Mouse (Mus musculus) hindbrain, embryonic 15.5 days (tissue): ENCODE measurements around the gene Rln1. TPM values are rescaled to one million over a fixed set of nuclear protein-coding genes. Genes with fewer than 3 reads are reported as not detected.

Experiments used
- ATAC-seq: fragments of 200-750 bp; cut with Nextera tagmentation; 2 replicates; pipeline ENCODE4 v1.8.0; 2017; ENCODE audit warnings: low read depth, moderate number of reproducible peaks, moderate TSS enrichment; ENCODE audit not compliant: low FRiP score
- H3K27ac ChIP-seq: fragments of 300-500 bp; sonication (generic); replicated peaks from 2 replicates; pipeline ENCODE4 v1.5.1; 2015; ENCODE audit warnings: mild to moderate bottlenecking, inconsistent platforms
- H3K27me3 ChIP-seq: fragments of 300-500 bp; sonication (generic); 2 replicates; pipeline ENCODE4 v1.6.1; 2015; ENCODE audit warnings: control low read depth, inconsistent platforms
- H3K36me3 ChIP-seq: fragments of 300-500 bp; sonication (generic); 2 replicates; pipeline ENCODE4 v1.6.1; 2015; ENCODE audit warnings: control low read depth, inconsistent platforms
- H3K4me1 ChIP-seq: fragments of 300-500 bp; sonication (generic); replicated peaks from 2 replicates; pipeline ENCODE4 v1.6.1; 2015; ENCODE audit warnings: control low read depth, inconsistent platforms
- H3K4me2 ChIP-seq: fragments of 300-500 bp; sonication (generic); 2 replicates; pipeline ENCODE4 v1.6.1; 2015; ENCODE audit warnings: moderate library complexity, mild to moderate bottlenecking, inconsistent platforms
- H3K4me3 ChIP-seq: fragments of 300-500 bp; sonication (generic); 2 replicates; pipeline ENCODE4 v1.5.1; 2015; ENCODE audit warnings: mild to moderate bottlenecking, inconsistent platforms
- H3K9ac ChIP-seq: fragments of 300-500 bp; sonication (generic); 2 replicates; pipeline ENCODE4 v1.6.1; 2015; ENCODE audit warnings: inconsistent platforms
- H3K9me3 ChIP-seq: fragments of 300-500 bp; sonication (generic); 2 replicates; pipeline ENCODE4 v1.6.1; 2016; ENCODE audit warnings: control low read depth, inconsistent platforms
- WGBS: fragments of 180-500 bp; shearing (Covaris S2); methylation state at CpG from one replicate; pipeline ENCODE4 v1.1.7; 2015; 5-methylcytosine and 5-hydroxymethylcytosine counted together
- polyA plus RNA-seq: library from polyadenylated mRNA; unstranded; fragments of >200 nt; fragmentation: Nextera tagmentation; extraction: Ambion mirVana; gene quantifications from 2 replicates; pipeline ENCODE4 v1.2.1, GENCODE M21; 2015

The Rln1 gene
- polyA plus RNA-seq, 1 experiment from 2014 or later: 3.0 TPM

GRCm38 (mm10) chr19:29323416-29324049 is 10.9 kb downstream of the Rln1 start:
- no peaks in the 10 kb centered on the region for H3K9me3 ChIP-seq
- WGBS: 78% methylated on average over 8 of the region's 8 CpGs
- H3K36me3 ChIP-seq: no peaks in the 10 kb centered on the region
- H3K9ac ChIP-seq: no peak overlapping the region
- H3K4me3 ChIP-seq: no peak overlapping the region
- no peak for ATAC-seq
- H3K4me1 ChIP-seq: peaks cover 5% of the 10 kb centered on the region; the same call in 1 of the 2 replicates
- 0 out of 2 replicates have a peak, but pooled peaks cover 6% of the 10 kb centered on the region for H3K27me3 ChIP-seq
- no peak overlapping the region for H3K4me2 ChIP-seq
- H3K27ac ChIP-seq: no peak overlapping the region

GRCm38 (mm10) chr19:29312661-29313060 is 21.8 kb downstream of the Rln1 start:
- Histone ChIP-seq H3K9me3 (no peaks in the 10 kb centered on the region), H3K36me3 (peaks cover 45% of the 10 kb centered on the region), H3K4me1 (no peaks in the 10 kb centered on the region), H3K4me3 (no peak overlapping the region), H3K27me3 (no peaks in the 10 kb centered on the region), H3K9ac (no peak overlapping the region), H3K4me2 (no peak overlapping the region), H3K27ac (no peak overlapping the region)
- ATAC-seq: no peak
- WGBS: 38% methylated on average over 7 of the region's 7 CpGs

- ATAC-seq: no peak
- Histone ChIP-seq H3K27ac (no peak overlapping the region), H3K4me2 (no peak overlapping the region), H3K9ac (no peak overlapping the region), H3K4me1 (no peaks in the 10 kb centered on the region), H3K27me3 (no peaks in the 10 kb centered on the region), H3K9me3 (no peaks in the 10 kb centered on the region), H3K4me3 (no peak overlapping the region), H3K36me3 (peaks cover 45% of the 10 kb centered on the region)
- WGBS: 91% methylated on average over 8 of the region's 8 CpGs
These were observed 22.7 kb downstream of the Rln1 start for GRCm38 (mm10) chr19:29311791-29312190.

- no peaks in the 10 kb centered on the region for H3K27me3 ChIP-seq
- no peak overlapping the region for H3K4me2 ChIP-seq
- H3K4me3 ChIP-seq: no peak overlapping the region
- no peak overlapping the region for H3K27ac ChIP-seq
- no peaks in the 10 kb centered on the region for H3K9me3 ChIP-seq
- H3K36me3 ChIP-seq: peaks cover 44% of the 10 kb centered on the region
- no peak for ATAC-seq
- H3K4me1 ChIP-seq: no peaks in the 10 kb centered on the region
- H3K9ac ChIP-seq: no peak overlapping the region
These were observed 25.6 kb downstream of the Rln1 start for GRCm38 (mm10) chr19:29308832-29309231.

- no peak overlapping the region for H3K4me3 ChIP-seq
- WGBS: 87% methylated on average over 2 of the region's 2 CpGs
- no peak for ATAC-seq
- H3K4me2 ChIP-seq: no peak overlapping the region
- H3K27ac ChIP-seq: no peak overlapping the region
- H3K27me3 ChIP-seq: no peaks in the 10 kb centered on the region
- H3K4me1 ChIP-seq: no peaks in the 10 kb centered on the region
- H3K9me3 ChIP-seq: no peaks in the 10 kb centered on the region
- no peak overlapping the region for H3K9ac ChIP-seq
- H3K36me3 ChIP-seq: peaks cover 51% of the 10 kb centered on the region
These were observed 32.4 kb downstream of the Rln1 start for GRCm38 (mm10) chr19:29302119-29302518.

- H3K9me3 ChIP-seq: no peaks in the 10 kb centered on the region
- WGBS: 85% methylated on average over 13 of the region's 13 CpGs
- ATAC-seq: no peak
- H3K36me3 ChIP-seq: peaks cover 56% of the 10 kb centered on the region
- no peaks in the 10 kb centered on the region for H3K27me3 ChIP-seq
- no peaks in the 10 kb centered on the region for H3K4me1 ChIP-seq
- H3K4me3 ChIP-seq: no peak overlapping the region
- H3K9ac ChIP-seq: no peak overlapping the region
- no peak overlapping the region for H3K4me2 ChIP-seq
- no peak overlapping the region for H3K27ac ChIP-seq
These were observed 33.6 kb downstream of the Rln1 start for GRCm38 (mm10) chr19:29300919-29301318.

- Histone ChIP-seq H3K36me3 (peaks cover 55% of the 10 kb centered on the region), H3K27ac (no peak overlapping the region), H3K9ac (no peak overlapping the region), H3K27me3 (no peaks in the 10 kb centered on the region), H3K4me3 (no peak overlapping the region), H3K9me3 (no peaks in the 10 kb centered on the region), H3K4me2 (no peak overlapping the region), H3K4me1 (no peaks in the 10 kb centered on the region)
- ATAC-seq: no peak
- 97% methylated on average over 1 of the region's 1 CpGs for WGBS
These were observed 37.1 kb downstream of the Rln1 start for GRCm38 (mm10) chr19:29297366-29297765.

- H3K36me3 ChIP-seq: peaks cover 62% of the 10 kb centered on the region
- H3K27ac ChIP-seq: no peak overlapping the region
- ATAC-seq: no peak
- H3K9me3 ChIP-seq: no peaks in the 10 kb centered on the region
- no peak overlapping the region for H3K4me3 ChIP-seq
- H3K4me1 ChIP-seq: no peaks in the 10 kb centered on the region
- no peak overlapping the region for H3K4me2 ChIP-seq
- H3K27me3 ChIP-seq: no peaks in the 10 kb centered on the region
- no peak overlapping the region for H3K9ac ChIP-seq
These were observed 38.3 kb downstream of the Rln1 start for GRCm38 (mm10) chr19:29296166-29296565.

GRCm38 (mm10) chr19:29294756-29295155 is 39.7 kb downstream of the Rln1 start:
- Histone ChIP-seq H3K4me2 (no peak overlapping the region), H3K36me3 (peaks cover 55% of the 10 kb centered on the region), H3K27me3 (no peaks in the 10 kb centered on the region), H3K4me1 (no peaks in the 10 kb centered on the region), H3K27ac (no peak overlapping the region), H3K4me3 (no peak overlapping the region), H3K9me3 (no peaks in the 10 kb centered on the region), H3K9ac (no peak overlapping the region)
- WGBS: 73% methylated on average over 2 of the region's 2 CpGs
- no peak for ATAC-seq

GRCm38 (mm10) chr19:29292546-29292945 is 41.9 kb downstream of the Rln1 start:
- H3K4me2 ChIP-seq: no peak overlapping the region
- H3K27ac ChIP-seq: no peak overlapping the region
- no peak overlapping the region for H3K9ac ChIP-seq
- no peak overlapping the region for H3K4me3 ChIP-seq
- ATAC-seq: no peak
- H3K4me1 ChIP-seq: no peaks in the 10 kb centered on the region
- 82% methylated on average over 4 of the region's 4 CpGs for WGBS
- H3K27me3 ChIP-seq: no peaks in the 10 kb centered on the region
- H3K9me3 ChIP-seq: no peaks in the 10 kb centered on the region
- H3K36me3 ChIP-seq: peaks cover 48% of the 10 kb centered on the region

GRCm38 (mm10) chr19:29291532-29291931 is 42.9 kb downstream of the Rln1 start:
- Histone ChIP-seq H3K27ac (no peak overlapping the region), H3K4me2 (no peak overlapping the region), H3K36me3 (peaks cover 48% of the 10 kb centered on the region), H3K4me1 (no peaks in the 10 kb centered on the region), H3K4me3 (no peak overlapping the region), H3K9me3 (no peaks in the 10 kb centered on the region), H3K27me3 (no peaks in the 10 kb centered on the region), H3K9ac (no peak overlapping the region)
- no peak for ATAC-seq
- WGBS: 91% methylated on average over 14 of the region's 14 CpGs

GRCm38 (mm10) chr19:29287863-29288262 is 46.6 kb downstream of the Rln1 start:
- 72% methylated on average over 8 of the region's 8 CpGs for WGBS
- Histone ChIP-seq H3K27ac (no peak overlapping the region), H3K9me3 (no peaks in the 10 kb centered on the region), H3K4me3 (no peak overlapping the region), H3K4me2 (no peak overlapping the region), H3K9ac (no peak overlapping the region), H3K4me1 (0 out of 2 replicates have a peak, but pooled peaks cover 2% of the 10 kb centered on the region), H3K36me3 (peaks cover 50% of the 10 kb centered on the region), H3K27me3 (no peaks in the 10 kb centered on the region)
- ATAC-seq: no peak

- Histone ChIP-seq H3K9me3 (no peaks in the 10 kb centered on the region), H3K4me1 (0 out of 2 replicates have a peak, but pooled peaks cover 2% of the 10 kb centered on the region), H3K4me3 (no peak overlapping the region), H3K4me2 (no peak overlapping the region), H3K36me3 (peaks cover 39% of the 10 kb centered on the region), H3K9ac (no peak overlapping the region), H3K27ac (no peak overlapping the region), H3K27me3 (no peaks in the 10 kb centered on the region)
- no peak for ATAC-seq
- WGBS: 17% methylated on average over 7 of the region's 7 CpGs
These were observed 49.0 kb downstream of the Rln1 start for GRCm38 (mm10) chr19:29285451-29285869.
